Mouse (Mus musculus): ENCODE measurements around the gene Natd1. TPM values are rescaled to one million over a fixed set of nuclear protein-coding genes. Genes with fewer than 3 reads are reported as not detected.

Natd1 gene
- total RNA-seq, 2 experiments from 2014 or later: 12.7 to 12.9 TPM

Other genes with a start within 250 kb of the Natd1 start
- 10 to 100 TPM; 51.7 to 53.8 TPM for gene Llgl1, start 215.0 kb downstream of the Natd1 start, total RNA-seq (2021)
- gene Flii, start 187.5 kb downstream of the Natd1 start, total RNA-seq (2021): 10 to 100 TPM; 56.8 to 59.6 TPM
- gene Mief2, start 186.4 kb downstream of the Natd1 start, total RNA-seq (2021): 10 to 100 TPM; 22.8 to 26.1 TPM
- 1 to 10 TPM; 5.0 to 6.2 TPM for gene Top3a, start 137.4 kb downstream of the Natd1 start, total RNA-seq (2021)
- gene Smcr8, start 137.2 kb downstream of the Natd1 start, total RNA-seq (2021): 10 to 100 TPM; 29.1 to 30.6 TPM
- gene Shmt1, start 103.0 kb downstream of the Natd1 start, total RNA-seq (2021): 1 to 10 TPM; 4.9 to 7.4 TPM
- gene Dhrs7b, start 84.1 kb downstream of the Natd1 start, total RNA-seq (2021): 10 to 100 TPM; 27.6 to 31.5 TPM
- 10 to 100 TPM; 24.9 to 29.7 TPM for gene Tmem11, start 35.5 kb downstream of the Natd1 start, total RNA-seq (2021)
- 10 to 100 TPM; 12.4 to 13.4 TPM for gene Map2k3, start 17.3 kb upstream of the Natd1 start, total RNA-seq (2021)
- 1 to 10 TPM; 6.4 to 7.0 TPM for gene Kcnj12, start 107.8 kb upstream of the Natd1 start, total RNA-seq (2021)
- gene Tnfrsf13b, start 212.0 kb upstream of the Natd1 start, total RNA-seq (2021): 1 to 10 TPM; 1.6 to 1.7 TPM